ENCODE assay signal across 8 mouse cellular contexts in the genomic region with DNA sequence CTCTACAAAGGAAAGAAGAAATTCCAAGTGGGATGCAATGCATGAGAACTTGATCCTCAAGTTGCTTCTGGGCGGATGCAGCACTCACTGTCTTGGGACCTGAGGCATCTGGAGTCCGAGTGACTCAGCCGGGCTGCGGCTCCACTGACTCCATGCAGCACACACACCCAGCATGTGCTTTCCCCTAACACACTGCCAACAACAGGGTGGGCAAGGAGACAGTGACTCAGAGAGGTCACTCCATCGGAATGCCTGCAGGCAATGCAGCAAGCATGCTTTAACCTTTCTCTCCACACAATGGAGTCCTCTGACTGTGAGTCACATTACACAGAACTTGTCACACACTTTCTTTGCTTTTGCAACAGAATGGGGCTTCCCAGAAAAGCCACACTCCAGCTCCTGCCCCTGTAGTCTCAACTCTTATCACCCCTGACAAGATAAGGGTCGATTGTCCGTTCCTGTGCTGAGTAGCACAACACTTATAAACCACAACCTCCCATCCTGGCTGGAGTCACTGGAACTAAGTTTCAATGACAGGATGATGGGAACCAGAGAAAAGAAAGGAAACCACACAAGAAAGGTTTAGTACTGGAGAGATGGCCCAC.
A peak's percentile ranks its signal among the peaks of the same experiment; 100 is the strongest.
DNase-seq lines count a peak whose midpoint lies in the region; ATAC-seq lines count a peak whose summit lies in the region.
"Had no signal": no experiment of that assay in that cellular context is flagged by ENCODE, and none has a peak within 500 bp of the region (broad histone marks: within the 10 kb centered on the region; RNA-seq: fewer than 3 reads in every experiment).

No protein-coding gene starts in this region.

- DNase-seq in adrenal gland, postnatal 36 days: peak; percentile 31 to 55
- peak; percentile 74 to 77 for DNase-seq in heart, adult 9 months (ENCODE audit: low spot score in 2 of 2)
- DNase-seq in skeletal muscle tissue, adult 2 months (ENCODE audit: low read depth, low spot score): peak; percentile 81
- no peak for DNase-seq in spleen, postnatal 36 days (ENCODE audit: low spot score in 2 of 2)
- DNase-seq in cerebellum, postnatal 25 days: no peak

- ATAC-seq in megakaryocyte, adult 5-6 weeks (ENCODE audit: poor library complexity, severe bottlenecking): no peak
- ATAC-seq: intestine, embryonic 16.5 days had no signal

- H3K9me3 ChIP-seq in megakaryocyte, embryonic 14.5 days: peaks cover 15% of the 10 kb centered on the region

- peaks cover 66% of the 10 kb centered on the region for H3K36me3 ChIP-seq in megakaryocyte, embryonic 14.5 days (replicated peaks; ENCODE audit: low read length)

- H3K27me3 ChIP-seq in megakaryocyte, embryonic 14.5 days (replicated peaks): peaks cover 3% of the 10 kb centered on the region

- H3K4me1 ChIP-seq in megakaryocyte, embryonic 14.5 days: peaks cover 46% of the 10 kb centered on the region

- peak overlapping the region; percentile 79 for H3K4me3 ChIP-seq in megakaryocyte, embryonic 14.5 days (replicated peaks)

Comparison
In these comparisons a context has a peak if more than half of its experiments do, and no peak if none do; other contexts are left out.
1. DNase-seq: peak in adrenal gland, postnatal 36 days (2 of 2), heart, adult 9 months (2 of 2) and skeletal muscle tissue, adult 2 months (single experiment); none in spleen, postnatal 36 days (0 of 2) and cerebellum, postnatal 25 days (0 of 2).